Mouse (Mus musculus): ENCODE data around the gene Inpp5f. TPM values are rescaled to one million over a fixed set of nuclear protein-coding genes. Genes with fewer than 3 reads are reported as not detected.

Inpp5f gene
- total RNA-seq, 2 experiments from 2014 or later, result 2.9 to 3.2 TPM

DNA sequence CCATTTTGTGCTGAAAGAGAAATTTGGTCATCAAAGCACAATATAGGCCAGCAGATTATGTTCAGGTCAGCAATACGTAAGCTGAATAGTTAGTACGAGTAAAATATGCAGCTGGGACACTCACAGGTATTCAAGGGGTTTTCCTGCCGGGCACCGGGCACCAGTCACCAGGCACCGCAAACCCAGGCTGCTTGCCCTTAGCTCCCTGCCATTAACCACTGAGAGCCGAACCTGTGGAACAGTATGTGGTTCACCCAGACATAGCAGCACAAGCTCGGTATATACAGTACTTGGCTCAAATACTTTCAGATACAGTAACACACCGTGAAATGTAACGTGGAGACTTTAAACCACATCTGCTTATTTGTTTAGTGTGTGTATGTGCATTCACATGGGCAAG is 114.1 kb downstream of the Inpp5f start:
- intact Hi-C loops (cut with DNase I), result no loop called here
- DNase-seq, result no peak

DNA sequence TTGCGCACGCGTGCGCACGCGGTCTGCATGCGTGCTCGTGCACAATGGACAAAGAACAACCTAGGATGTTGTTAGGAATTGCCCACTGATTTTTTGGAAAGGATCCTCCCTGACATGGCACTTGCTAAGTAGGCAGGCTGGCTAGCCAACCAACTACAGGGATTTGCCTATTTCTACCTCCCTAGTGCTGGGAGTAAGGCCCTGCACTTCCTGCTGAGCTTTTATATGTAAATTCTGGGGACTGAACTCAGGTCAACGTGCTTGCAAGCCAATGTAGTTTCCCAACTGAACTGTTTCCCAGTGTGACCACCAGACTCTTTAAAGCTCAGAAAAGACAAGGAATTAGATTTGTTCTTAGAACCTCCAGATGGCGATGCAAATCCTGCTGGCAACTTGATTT is 115.9 kb downstream of the Inpp5f start:
- DNase-seq, result no peak
- intact Hi-C loops (cut with DNase I), result no loop called here

DNA sequence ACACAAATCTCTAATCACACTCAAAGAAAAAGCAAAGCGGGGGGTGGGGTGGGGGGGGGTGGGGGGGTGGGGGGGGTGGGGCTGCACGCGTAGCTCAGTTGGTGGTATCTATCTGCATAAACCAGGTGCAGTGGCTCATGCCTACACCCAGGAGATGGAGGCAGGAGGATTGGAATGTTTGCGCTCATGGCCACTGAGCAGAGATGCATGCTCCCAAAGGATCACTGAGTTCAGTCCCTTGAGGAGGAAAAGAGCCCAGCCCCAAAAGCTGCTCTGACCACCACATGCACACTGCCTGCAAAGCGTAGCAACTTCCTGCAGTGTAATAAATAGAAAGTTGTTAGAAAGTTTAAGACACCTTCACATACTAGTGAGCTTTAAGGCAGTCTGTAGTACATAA is 116.6 kb downstream of the Inpp5f start:
- no peak for DNase-seq
- intact Hi-C loops (cut with DNase I), result no loop called here

DNA sequence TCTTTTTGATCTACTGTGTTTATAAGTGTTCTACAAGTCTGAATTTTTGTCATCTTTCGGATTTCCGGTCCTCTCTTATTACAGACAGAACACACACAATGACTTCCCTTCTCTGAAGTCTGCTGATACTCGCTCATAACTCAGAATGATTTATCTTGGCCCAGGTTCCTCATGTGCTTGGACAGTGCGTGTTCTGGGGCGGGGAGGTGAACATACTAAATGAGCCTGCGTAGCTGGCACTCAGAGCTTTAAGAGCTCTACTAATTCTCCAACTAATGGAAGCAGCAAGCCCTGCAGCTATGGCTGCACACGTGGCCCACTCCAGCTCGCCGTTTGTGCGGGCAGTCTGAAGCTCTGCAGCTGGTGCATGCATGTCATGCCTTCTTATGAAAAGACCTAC is 117.6 kb downstream of the Inpp5f start:
- intact Hi-C loops (cut with DNase I), result no loop called here
- no peak for DNase-seq

- intact Hi-C loops (cut with DNase I), result no loop called here
- no peak for DNase-seq
These were observed 120.5 kb downstream of the Inpp5f start for GRCm38 (mm10) chr7:128731585-128731984.

DNA sequence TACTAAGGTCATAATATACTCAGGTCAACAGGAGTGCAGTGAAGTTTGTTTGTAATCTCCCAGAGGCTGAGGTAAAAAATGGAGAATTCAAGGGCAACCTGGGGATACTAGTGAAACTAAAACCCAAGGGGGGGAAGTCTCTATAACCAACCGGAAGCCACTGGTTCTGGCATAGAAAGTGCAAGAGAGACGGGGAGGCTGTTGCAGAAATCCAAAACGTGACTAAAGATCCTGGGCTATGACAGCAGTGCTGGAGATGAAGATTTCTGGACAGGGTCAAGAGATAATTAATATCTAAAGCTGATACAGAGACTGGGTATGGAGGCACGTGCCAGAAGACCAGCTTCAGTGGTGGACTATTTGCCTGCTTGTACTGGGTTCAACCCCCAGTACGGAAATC is 126.9 kb downstream of the Inpp5f start:
- DNase-seq, result no peak
- intact Hi-C loops (cut with DNase I), result no loop called here

DNA sequence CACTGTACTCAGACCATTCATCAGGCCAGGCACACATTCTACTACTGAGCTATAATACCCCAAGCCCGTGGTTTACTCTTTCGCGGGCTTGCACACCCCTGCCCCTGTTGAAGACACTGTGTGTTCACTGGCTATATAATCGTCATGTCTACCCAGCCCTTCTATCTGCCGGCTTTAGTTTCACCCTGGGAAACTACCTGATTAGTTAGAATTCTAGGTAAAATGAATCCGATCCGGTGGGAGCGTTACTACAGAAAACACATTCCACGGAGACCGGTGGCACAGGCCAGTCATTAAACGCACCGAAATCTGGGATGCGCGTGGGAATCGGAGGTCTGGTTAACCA is 128.0 kb downstream of the Inpp5f start:
- no peak for DNase-seq
- intact Hi-C loops (cut with DNase I), result no loop called here

GRCm38 (mm10) chr7:128739462-128740277 is 128.5 kb downstream of the Inpp5f start:
- intact Hi-C loops (cut with DNase I), result no loop called here

GRCm38 (mm10) chr7:128740334-128740733 is 129.2 kb downstream of the Inpp5f start, which contains the start of gene Mcmbp:
Gene Mcmbp, minus strand, starts transcription at chr7:128740495.
- intact Hi-C loops (cut with DNase I), result no loop called here
- peak; percentile 93 to 97 for DNase-seq

More at GRCm38 (mm10) chr7:128739462-128740277, 128.5 kb downstream of the Inpp5f start:
- DNase-seq, result peak; percentile 39 to 48

DNA sequence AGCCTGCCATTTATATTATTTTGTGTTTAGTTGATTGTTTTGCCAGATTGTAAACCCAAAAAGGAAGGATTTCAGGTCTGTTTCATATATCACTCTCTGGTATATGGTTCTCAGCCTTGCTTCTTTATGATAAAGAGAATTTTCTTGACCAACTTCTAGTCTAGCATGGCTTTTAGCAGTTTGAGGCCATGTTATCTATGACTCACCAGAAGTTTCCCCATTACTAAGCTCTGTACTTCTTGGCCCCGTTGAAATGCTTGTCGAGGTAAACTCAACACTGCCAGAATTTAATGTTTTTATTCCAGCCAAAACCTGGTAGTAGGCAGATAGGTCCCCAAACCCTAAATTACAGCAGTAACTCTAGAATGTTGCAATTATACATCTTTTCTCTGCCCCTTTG is 132.8 kb downstream of the Inpp5f start:
- intact Hi-C loops (cut with DNase I), result no loop called here
- no peak for DNase-seq

DNA sequence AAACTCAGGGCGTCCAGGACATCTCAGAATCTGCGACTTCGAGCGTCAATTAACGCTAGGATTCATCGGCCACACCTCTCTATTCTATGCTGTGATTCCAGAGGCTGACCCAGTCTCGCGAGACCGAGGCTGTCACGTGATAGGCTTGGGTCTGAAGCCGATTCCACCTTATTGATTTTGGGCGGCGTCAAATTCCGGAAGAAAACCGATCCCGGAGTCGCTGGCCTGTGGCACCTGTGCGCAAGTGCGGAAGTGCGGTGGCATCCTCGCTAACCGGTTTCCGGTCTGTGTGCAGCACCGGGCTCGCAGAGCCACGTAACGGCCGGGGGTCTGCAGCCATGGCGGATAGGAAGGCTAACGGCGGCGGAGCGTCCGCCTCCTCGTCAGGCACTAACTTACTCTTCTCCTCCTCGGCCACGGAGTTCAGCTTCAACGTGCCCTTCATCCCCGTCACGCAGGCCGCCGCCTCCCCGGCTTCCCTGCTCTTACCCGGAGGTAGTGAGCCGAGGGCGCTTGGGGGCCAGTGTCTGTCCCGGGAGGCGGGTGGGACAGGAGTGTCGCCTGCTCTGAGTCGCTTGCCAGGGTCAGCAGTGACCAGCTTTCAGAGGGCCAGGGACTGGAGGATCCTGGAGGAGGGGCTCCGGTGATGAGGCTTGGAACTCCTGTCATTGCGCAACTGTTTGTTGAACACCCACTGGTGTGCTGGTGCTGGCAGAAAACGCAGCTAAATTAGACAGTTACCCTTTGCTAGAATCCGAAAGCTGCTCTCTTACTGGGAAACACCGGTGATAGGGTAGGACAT is 133.8 kb downstream of the Inpp5f start, which contains the start of gene Sec23ip:
Gene Sec23ip (plus strand): TSS at position 260 of the 802 bp plus-strand sequence.
- intact Hi-C loops (cut with DNase I), result no loop called here
- DNase-seq, result peak; percentile 97 to 98

Other genes with a start within 250 kb of the Inpp5f start
- 1 to 10 TPM; 3.1 to 3.4 TPM for gene Rgs10, start 192.6 kb upstream of the Inpp5f start, total RNA-seq (2021)
- 10 to 100 TPM; 35.3 to 38.8 TPM for gene Tial1, start 149.6 kb upstream of the Inpp5f start, total RNA-seq (2021)
- 100 to 1,000 TPM; 130 to 132 TPM for gene Bag3, start 87.7 kb upstream of the Inpp5f start, total RNA-seq (2021)
- 10 to 100 TPM; 13.8 to 14.5 TPM for gene Mcmbp, start 129.2 kb downstream of the Inpp5f start, total RNA-seq (2021)
- gene Sec23ip, start 133.6 kb downstream of the Inpp5f start, total RNA-seq (2021), result 10 to 100 TPM; 21.1 to 21.6 TPM